Mouse (Mus musculus) spleen, adult 12 weeks (tissue): ENCODE results near the gene Cadm1.

ENCODE experiments used
- DNase-seq: peaks from one replicate; pipeline ENCODE4 v3.0.0; 2022; ENCODE audit warnings: low spot score

Gene Cadm1

GRCm38 (mm10) chr9:47674766-47675713, 145.1 kb downstream of the Cadm1 start:
- no peak for DNase-seq

- no peak for DNase-seq
Measured at GRCm38 (mm10) chr9:47686881-47687280, 156.9 kb downstream of the Cadm1 start.

- DNase-seq = no peak
Measured at GRCm38 (mm10) chr9:47687604-47688003, 157.6 kb downstream of the Cadm1 start.

- DNase-seq = no peak
Measured at GRCm38 (mm10) chr9:47688297-47688696, 158.3 kb downstream of the Cadm1 start.

- DNase-seq = no peak
Measured at GRCm38 (mm10) chr9:47692911-47693310, 162.9 kb downstream of the Cadm1 start.

- no peak for DNase-seq
Measured at GRCm38 (mm10) chr9:47699026-47699425, 169.1 kb downstream of the Cadm1 start.

GRCm38 (mm10) chr9:47700021-47700420, 170.0 kb downstream of the Cadm1 start:
- no peak for DNase-seq

GRCm38 (mm10) chr9:47703026-47703876, 173.3 kb downstream of the Cadm1 start:
- no peak for DNase-seq

GRCm38 (mm10) chr9:47706341-47706740, 176.4 kb downstream of the Cadm1 start:
- DNase-seq = no peak

GRCm38 (mm10) chr9:47707326-47707725, 177.4 kb downstream of the Cadm1 start:
- DNase-seq = no peak

GRCm38 (mm10) chr9:47708299-47708698, 178.3 kb downstream of the Cadm1 start:
- no peak for DNase-seq

- no peak for DNase-seq
Measured at GRCm38 (mm10) chr9:47710946-47711345, 181.0 kb downstream of the Cadm1 start.

GRCm38 (mm10) chr9:47714541-47714940, 184.6 kb downstream of the Cadm1 start:
- no peak for DNase-seq

GRCm38 (mm10) chr9:47715415-47715814, 185.4 kb downstream of the Cadm1 start:
- no peak for DNase-seq

- no peak for DNase-seq
Measured at GRCm38 (mm10) chr9:47716883-47717282, 186.9 kb downstream of the Cadm1 start.

- DNase-seq = no peak
Measured at GRCm38 (mm10) chr9:47727611-47728010, 197.6 kb downstream of the Cadm1 start.

GRCm38 (mm10) chr9:47728852-47729251, 198.9 kb downstream of the Cadm1 start:
- DNase-seq = no peak

- no peak for DNase-seq
Measured at GRCm38 (mm10) chr9:47730247-47730646, 200.3 kb downstream of the Cadm1 start.

GRCm38 (mm10) chr9:47733780-47734451, 203.9 kb downstream of the Cadm1 start:
- no peak for DNase-seq

GRCm38 (mm10) chr9:47734905-47735304, 204.9 kb downstream of the Cadm1 start:
- no peak for DNase-seq

GRCm38 (mm10) chr9:47738799-47739198, 208.8 kb downstream of the Cadm1 start:
- no peak for DNase-seq

- no peak for DNase-seq
Measured at GRCm38 (mm10) chr9:47739276-47739675, 209.3 kb downstream of the Cadm1 start.
